Mouse (Mus musculus) olfactory bulb, adult 2 months (tissue): Measurements from ENCODE around the gene Anxa6.

Experiments
- CTCF ChIP-seq: fragments of 200-500 bp; IDR thresholded peaks from 2 replicates; pipeline ENCODE4 v1.5.1; 2012; ENCODE audit warnings: low read depth, mild to moderate bottlenecking, low read length, moderate library complexity; ENCODE audit not compliant: insufficient read depth
- POLR2A ChIP-seq: fragments of 200-500 bp; IDR thresholded peaks from 2 replicates; pipeline ENCODE4 v1.6.1; 2012; ENCODE audit warnings: mild to moderate bottlenecking, low read depth, low read length, moderate library complexity; ENCODE audit not compliant: insufficient read depth

DNA sequence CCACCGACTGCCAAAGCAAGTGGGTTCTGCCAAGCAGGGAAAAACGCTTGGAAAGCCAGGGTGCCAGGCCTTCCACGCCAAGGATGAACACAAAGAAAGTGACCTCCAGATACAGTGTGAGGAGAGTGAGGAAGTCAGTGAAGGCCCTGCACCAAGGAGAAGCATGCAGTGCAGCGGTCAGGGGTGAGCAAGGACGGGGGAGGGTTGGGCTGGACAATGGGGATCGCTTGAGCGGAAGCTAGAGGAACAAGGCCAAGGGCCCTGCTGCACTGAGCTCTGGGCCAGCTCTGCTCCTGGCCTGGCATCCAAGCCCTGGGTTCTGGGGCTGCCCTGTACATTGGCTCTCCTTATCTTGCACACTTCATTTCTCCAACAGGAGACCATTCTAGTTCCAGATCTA lies 93.2 kb downstream of the Anxa6 start:
- TF ChIP-seq CTCF (no peak), POLR2A (no peak)
